Mouse (Mus musculus): ENCODE data around the gene Lmf2.

The Lmf2 gene

DNA sequence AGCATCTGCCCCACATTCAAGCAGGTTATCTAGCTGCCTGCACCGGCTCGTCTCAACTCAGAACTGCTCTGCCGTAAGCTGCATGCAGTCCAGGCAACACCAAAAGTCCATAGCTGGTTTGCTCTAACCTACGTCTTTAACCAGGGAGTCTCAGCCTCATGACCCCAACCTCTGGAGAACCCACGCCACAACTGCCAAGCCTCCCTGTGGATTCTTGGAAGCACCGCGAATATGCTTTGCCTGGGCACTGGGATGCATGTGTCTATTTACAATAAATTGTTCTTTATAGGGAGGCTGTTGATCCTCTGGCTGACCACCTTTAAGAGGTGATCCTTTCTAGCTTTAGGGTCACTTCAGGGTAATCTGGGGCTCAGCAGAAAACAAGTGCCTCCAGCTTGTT, 17.1 kb upstream of the Lmf2 start:
- DNase-seq (ENCODE audit: low spot score), result no peak

DNA sequence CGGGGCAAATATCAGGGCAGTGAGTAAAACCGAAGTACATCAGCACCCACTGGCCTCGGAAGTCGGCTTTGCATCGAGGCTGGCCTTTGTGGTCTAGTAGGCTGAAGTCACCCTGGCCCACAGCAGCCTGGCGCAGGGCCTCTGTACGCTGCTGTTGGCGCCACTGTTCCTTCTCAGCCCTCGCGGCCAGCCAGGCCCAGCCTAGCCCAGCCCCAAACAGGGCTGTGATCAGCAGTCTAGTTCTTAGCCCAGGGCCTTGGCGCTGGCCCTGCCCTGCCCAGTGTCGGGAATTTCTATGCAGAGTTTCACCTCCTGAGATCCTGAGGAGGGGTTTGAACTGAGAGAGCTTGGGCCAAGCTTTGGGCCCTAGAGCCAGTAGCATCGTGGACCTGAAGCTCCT, 16.6 kb upstream of the Lmf2 start:
- DNase-seq (ENCODE audit: low spot score), result no peak

DNA sequence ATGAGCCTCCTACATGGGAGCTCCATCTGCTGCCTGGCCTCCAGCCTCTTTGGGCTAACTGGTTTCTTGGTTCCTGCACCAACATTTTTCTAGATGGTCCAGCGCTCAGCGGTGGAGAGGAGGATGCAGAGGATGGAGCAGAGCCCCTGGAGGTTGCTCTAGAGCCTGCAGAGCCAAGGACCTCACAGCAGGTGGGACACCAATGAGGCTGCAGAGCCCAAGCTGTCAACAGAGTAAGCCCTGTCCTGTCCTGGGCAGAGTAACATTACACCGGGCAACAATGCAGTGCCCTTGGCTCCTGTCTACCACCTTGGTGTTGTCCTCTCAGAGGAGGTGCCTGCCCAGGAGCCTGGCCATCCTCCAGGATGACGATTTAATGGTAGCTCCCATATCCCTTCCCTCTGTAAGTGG, 9.7 kb upstream of the Lmf2 start:
- DNase-seq (ENCODE audit: low spot score), result no peak

DNA sequence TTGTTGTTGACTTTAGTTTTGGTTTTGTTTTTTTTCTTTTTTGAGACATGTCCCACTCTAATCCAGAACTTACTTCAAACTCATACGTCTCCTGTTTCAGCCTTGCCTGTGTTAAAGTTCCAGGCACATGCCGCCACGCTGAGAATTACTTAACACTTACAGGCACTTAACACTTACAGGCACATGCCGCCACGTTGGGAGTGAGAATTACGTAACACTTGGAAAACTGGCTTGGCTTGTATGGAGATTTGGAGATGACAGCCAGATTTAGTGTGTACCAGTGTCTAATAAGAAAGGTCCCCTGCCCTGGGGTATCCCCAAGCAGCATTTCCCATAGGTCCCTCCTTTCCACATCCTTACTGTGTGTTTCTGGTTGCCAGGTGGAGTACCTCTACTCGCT, 7.6 kb upstream of the Lmf2 start:
- DNase-seq (ENCODE audit: low spot score), result no peak

DNA sequence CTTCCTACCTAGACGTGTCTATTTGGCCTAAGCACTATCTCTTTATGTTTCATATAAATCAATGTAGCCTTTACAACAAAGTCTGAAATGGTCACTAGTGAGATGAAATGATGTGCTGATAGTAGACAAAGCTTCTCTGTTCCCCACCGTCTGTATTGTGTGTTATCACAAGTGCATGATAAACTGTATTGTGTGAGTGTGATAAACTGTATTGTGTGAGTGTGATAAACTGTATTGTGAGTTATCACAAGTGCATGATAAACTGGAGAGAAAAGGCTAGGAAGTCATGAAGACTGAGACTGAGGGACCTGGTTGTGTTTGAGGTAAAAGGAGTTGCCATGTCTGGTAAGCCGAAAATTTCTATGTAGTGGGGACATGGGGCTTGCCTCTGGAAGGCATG, 3.3 kb upstream of the Lmf2 start:
- DNase-seq (ENCODE audit: low spot score), result no peak

DNA sequence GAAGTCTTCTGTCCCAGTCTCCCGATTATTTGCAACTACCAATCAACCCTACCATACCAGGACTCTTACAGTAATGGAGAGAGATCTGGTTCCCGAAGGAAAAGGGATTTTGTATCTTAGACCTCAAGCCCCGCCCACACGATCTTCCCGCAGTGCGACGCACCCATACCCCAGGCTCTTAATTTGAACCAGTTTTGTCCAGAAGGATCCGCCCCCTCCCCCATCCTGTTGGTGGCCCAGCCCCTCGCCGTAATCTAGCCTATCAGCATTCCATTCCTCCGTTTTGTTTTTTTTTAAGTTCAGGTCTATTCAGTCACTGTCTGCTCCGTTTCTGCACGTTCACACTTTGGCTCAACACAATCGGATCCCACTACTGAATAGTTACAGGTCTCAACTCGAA, 913 bp upstream of the Lmf2 start:
- peak; percentile 69 for DNase-seq (ENCODE audit: low spot score)

DNA sequence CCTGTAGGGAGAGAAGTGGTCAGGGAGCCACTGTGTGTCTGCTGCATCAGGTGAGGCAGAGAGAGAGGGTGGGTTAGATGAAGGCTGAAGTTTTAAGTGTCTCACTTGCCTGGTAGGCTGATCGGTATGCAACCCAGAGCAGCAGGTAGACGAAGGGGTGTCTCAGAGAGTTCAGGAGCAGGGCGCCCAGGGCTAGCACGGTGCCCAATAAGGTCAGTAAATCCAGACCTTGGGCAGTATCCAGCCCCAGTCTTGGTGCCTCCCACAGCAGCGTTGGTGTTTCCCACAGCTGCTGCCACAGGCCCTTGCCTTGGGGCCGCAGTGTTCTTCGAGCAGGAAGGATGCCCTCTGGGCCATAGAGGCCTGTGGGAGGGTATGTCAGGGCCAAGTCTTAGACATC, 1.0 kb downstream of the Lmf2 start:
- DNase-seq (ENCODE audit: low spot score), result no peak

DNA sequence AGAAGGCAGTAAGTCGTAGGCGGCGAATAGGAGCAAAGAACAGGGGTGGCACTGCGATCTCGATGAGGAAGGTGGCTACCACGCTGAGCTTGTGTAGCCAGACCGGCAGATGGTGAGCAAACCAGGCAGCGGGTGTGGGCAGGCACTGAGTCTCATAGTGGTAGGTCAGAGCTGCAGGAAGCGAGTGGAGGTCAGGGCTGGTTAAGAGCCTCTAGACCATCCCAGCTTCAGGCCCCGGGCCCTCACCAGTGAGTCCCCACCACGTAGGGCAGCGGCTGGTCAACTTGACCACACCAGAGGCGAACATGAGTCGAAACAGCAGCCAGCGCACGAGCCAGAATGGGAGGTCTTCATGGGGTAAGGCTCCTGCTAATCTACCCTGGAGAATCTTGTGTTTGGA, 1.6 kb downstream of the Lmf2 start:
- no peak for DNase-seq (ENCODE audit: low spot score)

DNA sequence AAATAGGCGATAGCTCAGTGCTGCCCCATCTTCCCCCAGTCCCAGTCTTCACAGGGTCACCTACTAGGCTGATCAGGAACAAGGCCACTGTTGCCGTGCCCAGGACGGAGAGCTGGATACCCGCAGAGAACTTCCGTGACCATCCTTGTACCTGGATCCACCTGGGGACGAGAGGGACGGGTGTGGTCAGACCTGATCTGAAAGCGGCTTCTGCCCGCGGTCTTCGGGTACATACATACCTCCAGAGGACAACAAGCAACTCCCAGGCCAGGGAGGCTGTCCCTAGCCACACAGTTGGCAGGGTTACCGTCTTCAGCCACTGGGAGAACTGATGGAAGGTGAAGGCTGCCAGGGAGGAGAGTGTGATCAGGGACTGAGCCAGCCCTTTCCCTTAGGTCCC, 2.7 kb downstream of the Lmf2 start:
- DNase-seq (ENCODE audit: low spot score), result no peak

DNA sequence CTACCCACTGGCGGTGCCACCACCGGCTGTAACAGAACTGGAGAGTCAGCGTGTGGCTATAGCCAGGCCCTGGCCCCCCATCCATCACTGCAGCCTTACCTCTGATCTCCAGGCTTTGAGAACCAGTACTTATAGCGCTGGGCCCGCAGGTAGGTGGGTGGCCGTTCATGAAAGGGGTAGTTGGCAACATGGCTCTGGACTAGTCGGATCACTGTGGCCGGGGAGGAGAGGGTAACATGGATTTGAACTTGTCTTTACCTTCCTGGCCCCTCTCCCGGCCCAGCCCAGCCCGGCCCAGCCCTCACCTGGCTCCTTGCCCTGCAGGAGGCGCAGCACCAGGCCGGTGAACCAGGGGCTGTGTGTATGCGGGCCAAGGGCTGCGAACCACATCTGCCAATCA, 3.4 kb downstream of the Lmf2 start:
- DNase-seq (ENCODE audit: low spot score), result no peak

DNA sequence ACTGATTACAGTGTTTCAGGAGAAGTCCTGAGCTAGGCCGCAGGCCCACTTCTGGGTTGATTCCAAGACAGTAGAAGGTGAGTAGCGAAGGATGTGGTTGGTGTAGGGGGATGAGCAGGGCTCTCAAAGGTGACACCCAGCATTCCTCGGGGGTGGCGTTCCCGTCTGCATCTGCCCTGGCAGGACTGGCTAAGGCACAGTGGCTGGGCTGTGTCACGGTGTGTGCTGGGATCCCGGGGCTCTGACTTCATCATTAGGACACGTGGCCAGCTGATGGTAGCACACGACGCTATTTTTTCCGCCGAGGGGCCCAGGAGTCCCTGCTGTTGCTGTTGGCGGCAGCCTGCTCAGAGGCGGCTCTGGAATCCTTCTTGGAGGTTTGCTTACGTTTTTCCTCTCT, 4.2 kb downstream of the Lmf2 start:
- no peak for DNase-seq (ENCODE audit: low spot score)

DNA sequence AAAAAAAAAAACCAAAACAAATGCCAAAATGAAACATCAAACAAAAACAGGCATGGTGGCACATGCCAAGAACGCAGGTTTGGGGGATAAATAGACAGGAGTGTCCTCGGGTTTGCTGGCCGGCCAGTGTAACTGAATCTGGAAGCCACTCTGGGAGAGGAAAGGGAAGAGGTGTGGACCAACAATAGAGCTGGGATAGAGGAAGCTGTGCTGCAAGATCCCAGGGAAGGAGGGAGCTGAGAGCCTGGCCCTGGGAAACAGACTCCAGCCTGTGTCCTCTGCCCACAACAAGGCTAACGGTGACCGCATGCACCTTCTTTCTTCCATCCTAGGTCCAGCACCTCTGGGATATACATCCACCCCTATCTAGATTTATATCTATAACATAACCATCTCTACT, 5.0 kb downstream of the Lmf2 start:
- no peak for DNase-seq (ENCODE audit: low spot score)

DNA sequence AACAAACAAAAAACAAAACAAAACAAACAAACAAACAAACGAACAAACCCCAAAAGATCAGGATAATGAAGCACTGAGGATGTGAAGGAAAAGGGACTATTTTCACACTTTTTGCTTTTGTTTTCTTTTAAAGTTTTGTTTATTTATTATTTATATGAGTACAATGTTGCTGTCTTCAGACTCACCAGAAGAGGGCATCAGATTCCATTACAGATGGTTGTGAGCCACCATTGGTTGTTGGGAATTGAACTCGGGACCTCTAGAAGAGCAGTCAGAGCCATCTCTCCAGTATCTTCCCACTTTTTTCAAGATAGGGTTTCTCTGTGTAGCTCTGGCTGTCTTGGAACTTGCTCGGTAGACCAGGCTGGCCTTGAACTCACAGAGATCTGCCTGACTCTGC, 12.1 kb downstream of the Lmf2 start:
- no peak for DNase-seq (ENCODE audit: low spot score)

DNA sequence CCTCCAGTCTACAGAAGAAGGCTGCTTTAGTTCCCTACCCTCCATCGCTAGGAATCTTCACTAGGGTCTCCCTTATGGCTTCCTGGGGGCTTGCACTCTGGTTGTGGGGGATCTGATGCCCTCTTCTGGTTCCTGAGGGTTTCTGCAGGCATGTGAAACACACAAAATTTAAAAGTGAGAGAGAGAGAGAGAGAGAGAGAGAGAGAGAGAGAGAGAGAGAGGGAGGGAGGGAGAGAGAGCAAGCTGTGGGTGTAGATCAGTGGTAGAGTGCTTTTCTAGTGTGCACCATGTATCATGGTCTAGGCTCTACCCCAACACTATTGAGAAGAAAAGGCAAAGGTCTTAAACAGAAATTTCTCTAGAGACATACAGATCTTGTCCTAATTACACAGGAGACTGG, 13.8 kb downstream of the Lmf2 start:
- DNase-seq (ENCODE audit: low spot score), result no peak

DNA sequence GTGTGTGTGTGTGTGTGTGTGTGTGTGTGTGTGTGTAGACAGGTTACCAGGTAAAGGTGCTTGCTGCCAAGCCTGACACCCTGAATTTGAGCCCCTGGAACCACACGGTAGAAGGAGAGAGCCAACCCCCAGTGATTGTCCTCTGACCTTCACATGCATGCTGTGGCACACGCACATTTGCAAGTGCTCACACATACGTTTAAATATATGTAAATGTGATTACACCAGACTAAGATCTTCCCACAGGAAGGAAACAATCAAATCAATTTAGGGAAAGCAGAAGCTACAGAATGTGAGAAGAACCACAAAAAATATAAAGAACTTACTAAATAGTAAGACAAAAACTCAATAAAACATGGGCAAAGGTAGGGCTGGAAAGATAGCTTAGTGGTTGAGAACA, 15.3 kb downstream of the Lmf2 start:
- no peak for DNase-seq (ENCODE audit: low spot score)

DNA sequence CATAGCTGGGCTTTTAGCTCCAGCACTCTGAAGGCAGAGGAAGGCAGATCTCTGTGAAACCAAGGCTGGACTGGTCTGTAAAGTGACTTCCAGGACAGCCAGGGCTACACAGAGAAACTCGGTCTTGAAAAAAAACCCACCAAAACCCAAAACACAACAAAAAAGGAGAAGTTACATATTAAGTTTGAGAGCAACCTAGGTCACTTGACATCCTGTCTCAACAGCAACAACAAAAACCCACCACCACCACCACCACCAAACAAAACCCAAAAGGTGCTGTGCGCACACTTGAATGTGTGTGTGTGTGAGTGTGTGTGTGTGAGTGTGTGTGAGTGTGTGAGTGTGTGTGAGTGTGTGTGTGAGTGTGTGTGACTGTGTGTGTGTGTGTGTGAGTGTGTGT, 15.8 kb downstream of the Lmf2 start:
- no peak for DNase-seq (ENCODE audit: low spot score)

DNA sequence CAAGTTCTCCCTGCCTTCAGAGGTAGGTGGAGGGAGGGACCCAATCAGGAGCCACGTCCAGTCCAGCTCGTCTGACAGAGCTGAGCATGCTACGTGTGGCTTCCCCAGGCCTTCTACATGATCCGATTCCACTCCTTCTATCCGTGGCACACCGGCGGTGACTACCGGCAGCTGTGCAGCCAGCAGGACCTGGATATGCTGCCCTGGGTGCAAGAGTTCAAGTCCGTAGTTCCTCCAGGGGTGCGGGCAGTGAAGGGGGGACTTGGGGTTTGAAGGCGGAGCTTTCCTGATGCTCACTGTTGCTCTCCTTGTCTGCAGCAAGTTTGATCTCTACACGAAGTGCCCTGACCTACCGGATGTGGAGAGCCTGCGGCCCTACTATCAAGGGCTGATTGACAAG, 19.0 kb downstream of the Lmf2 start:
- no peak for DNase-seq (ENCODE audit: low spot score)

DNA sequence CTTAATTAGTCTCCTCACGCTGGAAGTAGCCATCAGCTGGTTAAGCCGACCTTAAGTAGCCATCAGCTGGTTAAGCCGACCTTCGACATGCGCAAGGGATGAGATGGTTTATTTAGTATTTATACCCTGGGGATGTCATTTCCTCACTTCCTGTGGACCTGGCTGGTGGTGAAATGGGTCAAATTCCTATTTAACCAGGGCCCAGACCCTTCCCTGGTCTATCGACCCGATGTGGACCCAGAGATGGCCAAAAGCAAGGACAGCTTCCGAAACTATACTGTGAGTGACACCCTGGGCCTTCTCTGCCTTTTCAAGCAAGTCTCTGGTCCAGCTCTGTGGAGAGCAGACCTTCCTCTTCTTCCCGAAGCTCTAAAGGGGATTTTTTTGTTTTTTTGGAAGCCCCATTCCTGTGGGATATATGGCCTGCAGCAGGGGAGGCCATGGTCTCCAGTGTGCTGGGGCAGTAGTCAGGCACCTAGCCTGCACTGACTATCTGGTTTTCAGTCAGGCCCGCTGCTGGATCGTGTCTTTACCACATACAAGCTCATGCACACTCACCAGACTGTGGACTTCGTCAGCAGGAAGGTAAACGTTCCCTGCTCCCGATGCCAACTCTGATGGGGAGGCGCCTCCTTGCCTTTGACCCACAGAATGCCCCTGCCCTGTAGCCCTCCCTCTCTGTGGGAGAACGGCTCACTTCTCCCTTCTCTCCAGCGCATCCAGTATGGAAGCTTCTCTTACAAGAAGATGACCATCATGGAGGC, 20.5 kb downstream of the Lmf2 start:
- DNase-seq (ENCODE audit: low spot score), result no peak

DNA sequence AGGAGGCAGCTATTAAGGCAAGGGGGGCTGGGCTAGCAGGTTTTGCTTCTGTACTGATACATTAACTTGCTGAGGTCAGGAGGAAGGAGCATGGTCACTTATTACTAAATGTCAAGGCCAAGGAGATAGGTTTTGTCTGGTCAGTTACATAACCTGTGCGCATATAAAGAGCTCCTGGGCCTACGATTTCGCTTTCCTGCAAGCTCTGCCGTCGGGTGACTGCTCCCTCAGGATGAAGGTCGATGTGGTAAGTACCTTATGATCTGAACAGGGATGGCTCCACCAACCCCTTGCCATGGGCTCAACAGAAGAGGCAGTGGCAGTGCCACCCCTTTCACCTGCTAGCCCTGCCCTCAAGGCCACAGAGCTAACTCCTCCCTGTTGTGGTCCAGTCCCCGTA, 21.2 kb downstream of the Lmf2 start, which contains the start of gene Miox:
Gene Miox (plus strand): TSS at position 128 of the 400 bp plus-strand sequence.
- DNase-seq (ENCODE audit: low spot score), result no peak

DNA sequence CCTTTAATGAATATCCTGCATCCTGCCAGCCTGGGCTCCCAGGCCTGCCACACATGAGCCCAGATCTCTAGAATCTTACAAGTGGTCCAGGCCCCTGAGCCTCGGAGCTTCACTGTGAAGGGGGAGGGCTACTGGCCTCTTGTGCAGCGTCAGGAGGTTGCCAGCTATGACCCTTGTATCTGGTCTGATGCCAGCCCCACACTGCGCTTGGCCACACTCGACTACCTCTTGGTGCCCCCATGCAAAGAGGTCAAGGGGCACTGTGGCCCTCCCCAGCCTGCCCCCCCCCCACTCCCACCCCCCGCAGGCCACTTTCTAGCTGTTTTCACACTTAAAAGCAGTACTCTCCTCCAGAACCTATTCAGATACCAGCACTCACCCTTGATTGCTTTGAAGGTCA, 29.0 kb downstream of the Lmf2 start:
- no peak for DNase-seq (ENCODE audit: low spot score)

DNA sequence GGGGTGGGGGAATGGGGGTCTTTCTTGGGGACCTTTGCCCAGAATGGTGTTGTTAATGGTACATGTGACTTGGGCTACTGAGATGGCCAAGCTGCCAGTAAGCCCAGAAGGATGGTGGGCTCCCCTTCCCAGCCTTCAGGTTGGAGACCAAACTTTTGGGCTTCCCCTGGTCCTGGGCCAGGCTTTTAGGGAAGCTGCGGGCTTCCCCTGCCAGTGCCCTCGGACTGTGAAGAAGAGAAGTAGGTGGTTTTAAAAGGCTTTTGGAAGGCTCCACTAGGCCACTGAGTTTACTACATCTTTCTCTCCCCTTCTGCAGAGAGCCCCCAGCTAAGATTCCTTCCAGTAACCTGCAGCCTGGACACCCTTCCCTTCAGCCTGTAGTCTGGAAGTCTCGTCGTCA, 31.8 kb downstream of the Lmf2 start:
- DNase-seq (ENCODE audit: low spot score), result no peak

DNA sequence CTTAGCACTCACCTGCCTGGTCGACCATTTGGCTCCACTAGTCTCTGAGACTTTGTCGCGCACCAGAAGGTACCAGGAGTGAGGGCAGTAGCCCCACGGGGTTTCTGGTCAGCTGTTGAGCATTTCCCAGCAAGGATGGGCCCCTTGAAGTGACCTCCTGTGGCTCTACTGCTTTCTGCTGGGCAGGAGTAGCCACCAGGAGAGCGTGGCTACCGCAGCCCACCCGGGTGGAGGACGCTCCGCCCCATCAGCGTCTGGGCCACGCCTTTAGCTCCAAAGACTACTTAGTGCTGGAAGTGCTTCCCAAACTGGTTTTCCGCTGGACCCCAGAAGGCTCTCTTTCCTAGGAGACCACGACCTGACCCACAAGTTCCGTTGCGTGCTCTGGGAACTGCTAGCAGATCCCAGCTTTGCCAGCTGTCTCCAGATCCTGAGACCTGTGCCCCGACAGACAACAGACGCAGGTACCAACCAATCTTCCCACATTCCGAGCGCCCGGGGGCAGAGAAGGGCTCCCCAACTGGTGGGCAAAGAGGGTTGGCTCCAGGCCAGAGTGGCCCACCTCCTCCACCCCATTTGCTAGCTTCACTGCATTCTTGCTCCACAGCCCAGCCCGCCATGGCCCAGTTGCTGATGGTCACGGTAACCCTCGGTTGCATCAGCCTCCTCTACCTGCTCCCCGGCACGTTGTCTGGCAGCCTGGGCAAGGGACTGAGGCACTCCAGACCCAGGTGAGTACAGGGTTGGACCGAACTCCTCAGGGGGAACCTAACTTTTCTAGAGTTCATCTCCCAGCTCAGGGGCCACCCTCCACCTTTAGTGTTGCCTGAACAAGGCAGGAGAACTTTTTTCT, 32.6 kb downstream of the Lmf2 start, which contains the start of gene Adm2:
Gene Adm2 (plus strand): TSS at position 51 of the 853 bp plus-strand sequence.
- DNase-seq (ENCODE audit: low spot score), result no peak

DNA sequence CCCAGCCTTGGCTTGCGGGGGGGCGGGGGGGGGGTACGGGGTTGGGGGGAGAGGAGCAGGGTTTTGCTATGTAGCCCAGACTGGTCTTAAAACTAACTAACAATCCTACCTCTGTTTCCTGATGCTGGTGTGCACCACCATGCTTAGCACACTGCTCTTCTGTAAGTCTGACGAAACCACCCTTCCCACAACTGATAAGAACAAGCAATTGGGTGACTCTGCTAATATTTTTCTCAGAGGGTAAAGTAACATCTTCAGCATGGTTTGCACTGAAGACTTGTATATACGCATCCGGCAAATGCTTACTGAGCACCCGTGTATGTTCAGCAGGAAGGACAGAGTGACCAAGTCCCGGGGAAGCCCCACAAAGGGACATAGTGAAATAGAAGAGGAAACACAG, 34.2 kb downstream of the Lmf2 start:
- no peak for DNase-seq (ENCODE audit: low spot score)

DNA sequence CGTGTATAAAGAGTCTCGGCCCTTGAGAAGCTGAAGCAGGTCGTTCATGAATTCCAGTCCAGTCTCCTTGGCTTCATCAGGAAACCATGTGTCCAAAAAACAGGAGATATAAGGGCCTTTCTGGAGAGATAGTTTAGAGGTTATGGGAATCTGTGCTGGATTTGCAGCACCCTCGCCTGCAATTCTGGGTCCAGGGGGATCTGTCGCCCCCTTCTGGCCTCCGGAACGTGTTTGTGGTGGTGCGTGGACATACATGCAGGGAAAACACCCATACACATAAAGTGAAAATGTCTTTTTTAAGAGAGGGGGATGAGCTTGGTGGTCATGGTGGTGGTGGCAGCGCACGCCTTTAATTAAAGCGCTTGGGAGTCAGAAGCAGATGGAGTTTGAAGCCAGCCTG, 39.3 kb downstream of the Lmf2 start:
- DNase-seq (ENCODE audit: low spot score), result peak; percentile 14

All from ovary, postnatal 36 days (tissue).